Mouse (Mus musculus) kidney, embryonic 14.5 days (tissue): ENCODE results near the gene Svs2. TPM values are rescaled to one million over a fixed set of nuclear protein-coding genes. Genes with fewer than 3 reads are reported as not detected.
"Not testable (repeated sequence)": the region's sequence is repeated elsewhere in the genome, so short reads cannot be mapped to it uniquely, and the experiment has no call there.

ENCODE experiments used
- ATAC-seq: fragments of 200-750 bp; cut with Nextera tagmentation; 2 replicates; pipeline ENCODE4 v1.8.0; 2017; ENCODE audit warnings: moderate number of reproducible peaks, mild to moderate bottlenecking, moderate TSS enrichment, moderate library complexity; ENCODE audit not compliant: low FRiP score, low TSS enrichment
- H3K27ac ChIP-seq: fragments of 300-500 bp; sonication (generic); 2 replicates; pipeline ENCODE4 v1.5.1; 2014; ENCODE audit warnings: low read depth, mild to moderate bottlenecking, low read length, moderate library complexity, mixed read lengths
- H3K27me3 ChIP-seq: fragments of 300-500 bp; sonication (generic); 2 replicates; pipeline ENCODE4 v1.6.1; 2014; ENCODE audit warnings: mild to moderate bottlenecking, low read length; ENCODE audit not compliant: control insufficient read depth, insufficient read depth
- H3K36me3 ChIP-seq: fragments of 300-500 bp; sonication (generic); 2 replicates; pipeline ENCODE4 v1.6.1; 2014; ENCODE audit warnings: low read length, mixed read lengths; ENCODE audit not compliant: control insufficient read depth, insufficient read depth
- H3K4me1 ChIP-seq: fragments of 300-500 bp; sonication (generic); 2 replicates; pipeline ENCODE4 v1.6.1; 2014; ENCODE audit warnings: low read length, mixed read lengths; ENCODE audit not compliant: control insufficient read depth, insufficient read depth
- H3K4me2 ChIP-seq: fragments of 300-500 bp; sonication (generic); replicated peaks from 2 replicates; pipeline ENCODE4 v1.6.1; 2014; ENCODE audit warnings: low read depth, mild to moderate bottlenecking, low read length
- H3K4me3 ChIP-seq: fragments of 300-500 bp; sonication (generic); 2 replicates; pipeline ENCODE4 v1.5.1; 2014; ENCODE audit warnings: mild to moderate bottlenecking, low read length
- H3K9ac ChIP-seq: fragments of 300-500 bp; sonication (generic); 2 replicates; pipeline ENCODE4 v1.6.1; 2014; ENCODE audit warnings: low read depth, mild to moderate bottlenecking, low read length, moderate library complexity
- H3K9me3 ChIP-seq: fragments of 300-500 bp; sonication (generic); 2 replicates; pipeline ENCODE4 v1.6.1; 2016; ENCODE audit warnings: low read length; ENCODE audit not compliant: control insufficient read depth
- WGBS: fragments of 180-500 bp; shearing (Covaris S2); extraction: QIAGEN DNeasy Blood & Tissue Kit; methylation state at CpG from one replicate; pipeline ENCODE4 v1.1.7; 2014; 5-methylcytosine and 5-hydroxymethylcytosine counted together
- polyA plus RNA-seq: library from polyadenylated mRNA; unstranded; fragments of >200 nt; fragmentation: Nextera tagmentation; extraction: Ambion mirVana; gene quantifications from 2 replicates; pipeline ENCODE4 v1.2.1, GENCODE M21; 2014

Gene Svs2
- polyA plus RNA-seq = not detected in 2 replicates

- H3K27me3 ChIP-seq = no peaks in the 10 kb centered on the region
- H3K4me1 ChIP-seq = no peaks in the 10 kb centered on the region
- no peak for ATAC-seq
- WGBS = 81% methylated on average over 3 of the region's 3 CpGs
- no peaks in the 10 kb centered on the region for H3K9me3 ChIP-seq
- no peak within 1 kb of the TSS for H3K4me2 ChIP-seq
- no peak within 1 kb of the TSS for H3K27ac ChIP-seq
- H3K9ac ChIP-seq = no peak within 1 kb of the TSS
- no peaks in the 10 kb centered on the region for H3K36me3 ChIP-seq
- H3K4me3 ChIP-seq = no peak within 1 kb of the TSS
These were observed at the start of gene Svs2 for GRCm38 (mm10) chr2:164238366-164238765. TSS of gene Svs2 (minus strand) at chr2:164238466.

GRCm38 (mm10) chr2:164278359-164278758 lies 40.1 kb upstream of the Svs2 start, which contains the start of gene Svs4:
TSS of gene Svs4 (minus strand) at chr2:164278459.
- H3K9me3 ChIP-seq = no peaks in the 10 kb centered on the region
- no peak within 1 kb of the TSS for H3K9ac ChIP-seq
- no peak within 1 kb of the TSS for H3K27ac ChIP-seq
- no peaks in the 10 kb centered on the region for H3K4me1 ChIP-seq
- H3K36me3 ChIP-seq = no peaks in the 10 kb centered on the region
- 91% methylated on average over 4 of the region's 4 CpGs for WGBS
- H3K27me3 ChIP-seq = no peaks in the 10 kb centered on the region
- no peak within 1 kb of the TSS for H3K4me3 ChIP-seq
- ATAC-seq = no peak
- no peak within 1 kb of the TSS for H3K4me2 ChIP-seq

- H3K4me1 ChIP-seq, H3K36me3 ChIP-seq, ATAC-seq, H3K27me3 ChIP-seq, H3K4me3 ChIP-seq, H3K4me2 ChIP-seq, H3K9me3 ChIP-seq, H3K9ac ChIP-seq, H3K27ac ChIP-seq: not testable (repeated sequence)
- 70% methylated on average over 1 of the region's 1 CpGs for WGBS
These were observed 18.3 kb upstream of the Svs2 start, which contains the start of gene Svs3b for GRCm38 (mm10) chr2:164256540-164256939. TSS of gene Svs3b (minus strand) at chr2:164256640.

- no peaks in the 10 kb centered on the region for H3K36me3 ChIP-seq
- H3K27ac ChIP-seq = no peak overlapping the region
- no peaks in the 10 kb centered on the region for H3K9me3 ChIP-seq
- no peaks in the 10 kb centered on the region for H3K4me1 ChIP-seq
- H3K4me2 ChIP-seq = no peak overlapping the region
- 89% methylated on average over 8 of the region's 8 CpGs for WGBS
- no peak overlapping the region for H3K9ac ChIP-seq
- no peak for ATAC-seq
- no peaks in the 10 kb centered on the region for H3K27me3 ChIP-seq
- no peak overlapping the region for H3K4me3 ChIP-seq
These were observed 5.6 kb downstream of the Svs2 start for GRCm38 (mm10) chr2:164232671-164233070.

GRCm38 (mm10) chr2:164228361-164229070 lies 9.8 kb downstream of the Svs2 start:
- no peaks in the 10 kb centered on the region for H3K27me3 ChIP-seq
- H3K27ac ChIP-seq = no peak overlapping the region
- no peak overlapping the region for H3K4me2 ChIP-seq
- no peaks in the 10 kb centered on the region for H3K4me1 ChIP-seq
- no peak overlapping the region for H3K9ac ChIP-seq
- WGBS = 87% methylated on average over 8 of the region's 8 CpGs
- H3K4me3 ChIP-seq = no peak overlapping the region
- H3K9me3 ChIP-seq = no peaks in the 10 kb centered on the region
- H3K36me3 ChIP-seq = no peaks in the 10 kb centered on the region
- ATAC-seq = no peak

GRCm38 (mm10) chr2:164221522-164221921 lies 16.7 kb downstream of the Svs2 start, which contains the start of gene Wfdc15b:
TSS of gene Wfdc15b (minus strand) at chr2:164221660.
- peak within 1 kb of the TSS; percentile 32; the same call in 1 of the 2 replicates for H3K27ac ChIP-seq
- H3K9me3 ChIP-seq = no peaks in the 10 kb centered on the region
- 0 out of 2 replicates have a peak within 1 kb of the TSS, but pooled peaks have one; percentile 7 for H3K4me3 ChIP-seq
- WGBS = 44% methylated on average over 11 of the region's 11 CpGs
- H3K4me2 ChIP-seq = peak within 1 kb of the TSS; percentile 17; the same call in 1 of the 2 replicates
- 0 out of 2 replicates have a peak, but pooled peaks cover 2% of the 10 kb centered on the region for H3K4me1 ChIP-seq
- peak; percentile 35; the same call in 1 of the 2 replicates for ATAC-seq
- no peak within 1 kb of the TSS for H3K9ac ChIP-seq
- H3K27me3 ChIP-seq = no peaks in the 10 kb centered on the region
- H3K36me3 ChIP-seq = no peaks in the 10 kb centered on the region

GRCm38 (mm10) chr2:164219295-164219694 lies 19.0 kb downstream of the Svs2 start:
- H3K27ac ChIP-seq = no peak overlapping the region
- H3K4me1 ChIP-seq = 0 out of 2 replicates have a peak, but pooled peaks cover 2% of the 10 kb centered on the region
- 79% methylated on average over 9 of the region's 9 CpGs for whole genome bisulfite sequencing
- no peak overlapping the region for H3K9ac ChIP-seq
- no peaks in the 10 kb centered on the region for H3K27me3 ChIP-seq
- no peak overlapping the region for H3K4me2 ChIP-seq
- H3K4me3 ChIP-seq = no peak overlapping the region
- H3K9me3 ChIP-seq = no peaks in the 10 kb centered on the region
- no peaks in the 10 kb centered on the region for H3K36me3 ChIP-seq
- ATAC-seq = no peak

- no peak overlapping the region for H3K9ac ChIP-seq
- 79% methylated on average over 5 of the region's 5 CpGs for WGBS
- no peak for ATAC-seq
These were observed 25.6 kb downstream of the Svs2 start for GRCm38 (mm10) chr2:164212711-164213110.

GRCm38 (mm10) chr2:164210892-164211291 lies 27.4 kb downstream of the Svs2 start:
- no peaks in the 10 kb centered on the region for H3K9me3 ChIP-seq
- H3K36me3 ChIP-seq = no peaks in the 10 kb centered on the region
- no peaks in the 10 kb centered on the region for H3K4me1 ChIP-seq
- H3K27ac ChIP-seq = no peak overlapping the region
- 93% methylated on average over 4 of the region's 4 CpGs for WGBS
- H3K27me3 ChIP-seq = no peaks in the 10 kb centered on the region
- H3K4me3 ChIP-seq = no peak overlapping the region
- no peak overlapping the region for H3K4me2 ChIP-seq
- no peak overlapping the region for H3K9ac ChIP-seq
- ATAC-seq = no peak

More at GRCm38 (mm10) chr2:164212711-164213110, 25.6 kb downstream of the Svs2 start:
- Histone ChIP-seq H3K27me3 (no peaks in the 10 kb centered on the region), H3K9me3 (no peaks in the 10 kb centered on the region), H3K4me3 (no peak overlapping the region), H3K4me1 (no peaks in the 10 kb centered on the region), H3K36me3 (no peaks in the 10 kb centered on the region), H3K27ac (no peak overlapping the region), H3K4me2 (no peak overlapping the region)
